Mouse (Mus musculus): ENCODE results near the gene Nt5m. TPM values are rescaled to one million over a fixed set of nuclear protein-coding genes. Genes with fewer than 3 reads are reported as not detected.

The Nt5m gene
- polyA plus RNA-seq, 1 experiment from 2014 or later = 38.8 TPM

DNA sequence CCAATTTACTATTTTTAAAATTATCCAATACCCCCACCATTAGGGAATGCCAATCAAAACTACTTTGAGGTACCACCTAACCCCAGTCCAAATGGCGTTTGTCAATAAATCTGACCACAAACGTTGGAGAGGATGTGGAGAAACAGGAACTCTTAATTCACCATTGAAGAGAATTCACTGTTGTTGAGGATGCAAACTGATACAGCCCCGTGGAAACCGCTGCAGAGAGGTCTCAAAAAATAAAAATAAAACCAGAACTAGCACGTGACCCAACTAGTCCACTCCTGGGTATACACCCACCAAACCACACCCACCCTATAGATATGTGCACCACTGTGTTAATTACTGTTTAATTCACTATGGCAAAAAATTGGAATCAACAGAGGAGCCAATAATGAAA is 81.1 kb downstream of the Nt5m start:
- Histone ChIP-seq H3K4me1 (peaks cover 6% of the 10 kb centered on the region), H3K27ac (no peak overlapping the region), H3K9me3 (no peaks in the 10 kb centered on the region), H3K4me3 (no peak overlapping the region), H3K27me3 (ENCODE audit: poor library complexity, severe bottlenecking) (0 out of 2 replicates have a peak, but pooled peaks cover 4% of the 10 kb centered on the region), H3K36me3 (replicated peaks) (no peaks in the 10 kb centered on the region)
- no peak for DNase-seq (ENCODE audit: extremely low spot score, low spot score)
- 88% methylated on average over 5 of the region's 5 CpGs for whole genome bisulfite sequencing

- no peak for DNase-seq (ENCODE audit: extremely low spot score, low spot score)
- H3K4me3 ChIP-seq = no peak overlapping the region; the same call in 1 of the 2 replicates
- 15% methylated on average over 7 of the region's 7 CpGs for WGBS
- H3K4me1 ChIP-seq = peaks cover 6% of the 10 kb centered on the region
- H3K27me3 ChIP-seq (ENCODE audit: poor library complexity, severe bottlenecking) = 0 out of 2 replicates have a peak, but pooled peaks cover 4% of the 10 kb centered on the region
- no peak overlapping the region for H3K27ac ChIP-seq
- H3K9me3 ChIP-seq = no peaks in the 10 kb centered on the region
- H3K36me3 ChIP-seq (replicated peaks) = no peaks in the 10 kb centered on the region
These were observed 82.0 kb downstream of the Nt5m start for GRCm38 (mm10) chr11:59921265-59921664.

- 62% methylated on average over 4 of the region's 4 CpGs for WGBS
- H3K9me3 ChIP-seq = no peaks in the 10 kb centered on the region
- H3K27me3 ChIP-seq (ENCODE audit: poor library complexity, severe bottlenecking) = peaks cover 11% of the 10 kb centered on the region; the same call in 1 of the 2 replicates
- H3K27ac ChIP-seq = no peak overlapping the region
- no peak overlapping the region for H3K4me3 ChIP-seq
- H3K36me3 ChIP-seq (replicated peaks) = no peaks in the 10 kb centered on the region
- H3K4me1 ChIP-seq = no peaks in the 10 kb centered on the region
- DNase-seq (ENCODE audit: extremely low spot score, low spot score) = no peak
These were observed 90.8 kb downstream of the Nt5m start for GRCm38 (mm10) chr11:59930031-59930430.

Other genes with a start within 250 kb of the Nt5m start
- not detected in 2 replicates for gene Olfr223, start 246.2 kb upstream of the Nt5m start, polyA plus RNA-seq (2016; fragmentation: Nextera tagmentation; extraction: Ambion mirVana)
- gene Mprip, start 178.1 kb upstream of the Nt5m start, polyA plus RNA-seq (2016; fragmentation: Nextera tagmentation; extraction: Ambion mirVana) = 24.8 and 28.3 TPM in 2 replicates
- gene Pld6, start 51.8 kb upstream of the Nt5m start, polyA plus RNA-seq (2016; fragmentation: Nextera tagmentation; extraction: Ambion mirVana) = 3.8 TPM in 2 replicates
- gene Flcn, start 29.4 kb upstream of the Nt5m start, polyA plus RNA-seq (2016; fragmentation: Nextera tagmentation; extraction: Ambion mirVana) = 30.9 and 35.4 TPM in 2 replicates
- 256 and 258 TPM in 2 replicates for gene Cops3, start 391 bp downstream of the Nt5m start, polyA plus RNA-seq (2016; fragmentation: Nextera tagmentation; extraction: Ambion mirVana)
- 55.8 and 59.6 TPM in 2 replicates for gene Med9, start 108.8 kb downstream of the Nt5m start, polyA plus RNA-seq (2016; fragmentation: Nextera tagmentation; extraction: Ambion mirVana)
- gene Rasd1, start 125.5 kb downstream of the Nt5m start, polyA plus RNA-seq (2016; fragmentation: Nextera tagmentation; extraction: Ambion mirVana) = 2.0 and 2.2 TPM in 2 replicates
- gene Pemt, start 207.0 kb downstream of the Nt5m start, polyA plus RNA-seq (2016; fragmentation: Nextera tagmentation; extraction: Ambion mirVana) = 7.9 and 9.7 TPM in 2 replicates

Data from forebrain, embryonic 10.5 days (tissue).